Mouse (Mus musculus) activated CD4-positive, CD25-positive, alpha-beta regulatory T cell (primary cell): ENCODE data around the gene Cenpv. TPM values are rescaled to one million over a fixed set of nuclear protein-coding genes. Genes with fewer than 3 reads are reported as not detected.

ENCODE experiments used
- polyA plus RNA-seq, 2 experiments: library from polyadenylated mRNA; unstranded; fragments of 100-300 nt; shearing (Covaris generic); gene quantifications; one replicate each; pipeline ENCODE4 v1.2.1; 2017

Gene Cenpv
- polyA plus RNA-seq: 10 to 100 TPM in 1 of 2 experiments, 1 to 10 TPM in 1; 7.8 to 12.4 TPM

GRCm38 (mm10) chr11:62539089-62539890 is at the start of gene Cenpv:
Cenpv (minus strand) TSS chr11:62539261.

GRCm38 (mm10) chr11:62573959-62574702 is 35.1 kb upstream of the Cenpv start, which contains the start of gene Trpv2:
Trpv2 (plus strand) TSS chr11:62574486.

GRCm38 (mm10) chr11:62550727-62551225 is 11.7 kb upstream of the Cenpv start, which contains the start of gene Ubb:
Ubb (plus strand) TSS chr11:62551171.

Other genes with a start within 250 kb of the Cenpv start
- gene Pigl, start 80.8 kb downstream of the Cenpv start, polyA plus RNA-seq: 10 to 100 TPM in 1 of 2 experiments, 1 to 10 TPM in 1; 7.6 to 12.4 TPM
- gene Ncor1, start 80.7 kb downstream of the Cenpv start, polyA plus RNA-seq: 100 to 1,000 TPM; 369 to 394 TPM
- gene Ubb, start 11.9 kb upstream of the Cenpv start, polyA plus RNA-seq: 1,000 to 10,000 TPM; 2,490 to 2,675 TPM
- 100 to 1,000 TPM in 1 of 2 experiments, 10 to 100 TPM in 1; 59.7 to 150 TPM for gene Trpv2, start 35.2 kb upstream of the Cenpv start, polyA plus RNA-seq
- gene Lrrc75a, start 109.3 kb upstream of the Cenpv start, polyA plus RNA-seq: 1 to 10 TPM; 2.0 to 2.3 TPM
- 10 to 100 TPM; 42.7 to 51.6 TPM for gene Mmgt2, start 109.4 kb upstream of the Cenpv start, polyA plus RNA-seq
- 10 to 100 TPM; 15.2 to 31.2 TPM for gene Zfp287, start 192.6 kb upstream of the Cenpv start, polyA plus RNA-seq
- gene Gm10428, start 213.8 kb upstream of the Cenpv start, polyA plus RNA-seq: not detected